Mouse (Mus musculus): ENCODE data around the gene Olfr655.

The Olfr655 gene

GRCm38 (mm10) chr7:104601679-104602078 lies at the start of gene Olfr655:
TSS of gene Olfr655 (minus strand) at chr7:104601779.
- in situ Hi-C loops (cut with MboI, MseI) = loop anchor here (5.0 to 10.0 kb wide), 2 partner anchors 149 to 227 kb away; no protein-coding TSS in a partner anchor

- in situ Hi-C loops (cut with MboI, MseI) = no loop called here
Observed at GRCm38 (mm10) chr7:104646841-104647482, 45.4 kb upstream of the Olfr655 start, which contains the start of gene Olfr658. TSS of gene Olfr658 (minus strand) at chr7:104647305.

- in situ Hi-C loops (cut with MboI, MseI) = no loop called here
Observed at GRCm38 (mm10) chr7:104624494-104624893, 22.9 kb upstream of the Olfr655 start, which contains the start of gene Olfr657. TSS of gene Olfr657 (plus strand) at chr7:104624794.

GRCm38 (mm10) chr7:104613655-104614054 lies 12.1 kb upstream of the Olfr655 start, which contains the start of gene Olfr656:
TSS of gene Olfr656 (plus strand) at chr7:104613955.
- in situ Hi-C loops (cut with MboI, MseI) = no loop called here

GRCm38 (mm10) chr7:104604727-104605126 lies 3.1 kb upstream of the Olfr655 start:
- in situ Hi-C loops (cut with MboI, MseI) = loop anchor here (5.0 to 10.0 kb wide), 2 partner anchors 152 to 230 kb away; no protein-coding TSS in a partner anchor

- in situ Hi-C loops (cut with MboI, MseI) = loop anchor here (5.0 to 10.0 kb wide), 2 partner anchors 151 to 228 kb away; no protein-coding TSS in a partner anchor
Observed at GRCm38 (mm10) chr7:104603173-104603572, 1.6 kb upstream of the Olfr655 start.

GRCm38 (mm10) chr7:104588274-104588673 lies 13.3 kb downstream of the Olfr655 start:
- in situ Hi-C loops (cut with MboI, MseI) = loop anchor here (25.0 kb wide), 1 partner anchor 376 kb away; the partner anchor contains the start of gene Trim6

- in situ Hi-C loops (cut with MboI, MseI) = loop anchor here (25.0 kb wide), 1 partner anchor 374 kb away; the partner anchor contains the start of gene Trim6
Observed at GRCm38 (mm10) chr7:104586725-104587124, 14.9 kb downstream of the Olfr655 start, which contains the start of gene Olfr654. TSS of gene Olfr654 (plus strand) at chr7:104587025.

GRCm38 (mm10) chr7:104581429-104581828 lies 20.1 kb downstream of the Olfr655 start:
- in situ Hi-C loops (cut with MboI, MseI) = loop anchor here (25.0 kb wide), 1 partner anchor 369 kb away; the partner anchor contains the start of gene Trim6

- in situ Hi-C loops (cut with MboI, MseI) = loop anchor here (25.0 kb wide), 1 partner anchor 369 kb away; the partner anchor contains the start of gene Trim6
Observed at GRCm38 (mm10) chr7:104580846-104581245, 20.7 kb downstream of the Olfr655 start.

- in situ Hi-C loops (cut with MboI, MseI) = loop anchor here (25.0 kb wide), 1 partner anchor 365 kb away; the partner anchor contains the start of gene Trim6
Observed at GRCm38 (mm10) chr7:104577014-104577413, 24.6 kb downstream of the Olfr655 start, which contains the start of gene Olfr653. TSS of gene Olfr653 (plus strand) at chr7:104577314.

- in situ Hi-C loops (cut with MboI, MseI) = no loop called here
Observed at GRCm38 (mm10) chr7:104560601-104561000, 41.0 kb downstream of the Olfr655 start, which contains the start of gene Olfr652. TSS of gene Olfr652 (plus strand) at chr7:104560901.

GRCm38 (mm10) chr7:104552700-104553099 lies 48.9 kb downstream of the Olfr655 start:
- in situ Hi-C loops (cut with MboI, MseI) = no loop called here

GRCm38 (mm10) chr7:104549833-104550232 lies 51.7 kb downstream of the Olfr655 start, which contains the start of gene Olfr651:
TSS of gene Olfr651 (plus strand) at chr7:104550133.
- in situ Hi-C loops (cut with MboI, MseI) = no loop called here
